Mouse (Mus musculus) heart, adult 8-10 months (tissue): ENCODE measurements at regions not wholly inside any gene's neighbourhood (a gene's known extent, or its start where the extent isn't known, plus 50 kb on each side); places are given as distances from the start of the nearest gene placed in this dataset.
A peak's percentile ranks its signal among the peaks of the same experiment; 100 is the strongest.
"Not testable (repeated sequence)": the region's sequence is repeated elsewhere in the genome, so short reads cannot be mapped to it uniquely, and the experiment has no call there.

ENCODE experiments used
- DNase-seq: peaks from one replicate; pipeline ENCODE4 v3.0.0; 2022; ENCODE audit warnings: low spot score

DNA sequence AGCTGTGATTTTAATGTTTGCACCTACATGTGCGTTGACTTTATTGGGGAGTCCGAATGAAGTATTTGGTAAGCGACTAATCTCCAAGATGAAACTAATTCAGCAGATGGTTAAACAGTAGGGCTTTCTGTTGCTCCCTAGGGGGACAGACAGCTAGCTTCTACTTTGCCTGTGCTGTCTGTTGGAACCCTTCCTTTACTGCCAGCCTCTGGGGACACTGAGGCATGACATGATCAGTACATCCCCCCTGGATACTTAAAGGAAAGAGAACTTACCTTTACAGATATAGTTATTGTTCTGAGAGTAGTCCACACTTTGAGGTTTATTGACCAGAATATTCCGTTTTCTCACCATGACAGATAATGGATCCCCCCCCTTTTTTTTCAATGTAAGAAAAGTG lies 289.8 kb upstream of the Ift57 start:
- no peak for DNase-seq

DNA sequence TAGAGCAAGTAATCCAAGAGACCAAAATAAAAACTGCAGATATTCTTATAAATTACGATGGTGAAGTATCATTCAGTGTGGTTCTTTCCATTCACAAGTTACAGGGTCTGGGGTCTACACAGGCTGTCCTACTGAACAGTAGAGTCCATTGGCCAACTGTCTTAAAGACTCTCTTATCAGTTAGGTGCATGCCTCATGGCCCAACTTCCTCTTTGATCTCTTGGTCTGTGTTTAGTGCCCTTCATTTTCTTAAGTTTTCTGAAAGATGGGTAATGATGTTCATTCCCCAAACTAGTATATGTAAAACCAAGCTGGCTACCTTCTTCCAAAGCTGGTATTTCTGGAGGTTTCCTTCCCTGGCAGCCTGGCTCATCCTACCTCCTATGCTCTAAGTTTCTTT lies 268.7 kb upstream of the Ift57 start:
- no peak for DNase-seq

DNA sequence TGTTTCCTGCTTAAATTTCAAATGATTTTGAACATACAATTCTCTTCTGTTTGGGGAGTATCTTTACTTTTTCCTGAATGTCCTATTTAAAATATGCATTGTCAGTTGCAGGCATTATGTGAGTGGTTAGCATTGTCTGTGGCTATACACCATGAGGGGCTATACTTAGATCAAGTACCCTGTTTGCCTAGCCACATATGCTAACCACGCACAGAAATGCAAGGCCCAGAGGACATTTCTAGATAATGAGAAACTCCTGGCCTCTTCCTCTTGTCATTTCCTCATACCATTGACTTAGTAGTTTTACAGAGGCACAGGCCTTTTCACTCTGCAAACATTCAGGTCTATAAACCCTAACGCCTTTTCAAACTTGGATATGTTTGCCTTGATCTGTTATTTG lies 267.1 kb upstream of the Ift57 start:
- no peak for DNase-seq

DNA sequence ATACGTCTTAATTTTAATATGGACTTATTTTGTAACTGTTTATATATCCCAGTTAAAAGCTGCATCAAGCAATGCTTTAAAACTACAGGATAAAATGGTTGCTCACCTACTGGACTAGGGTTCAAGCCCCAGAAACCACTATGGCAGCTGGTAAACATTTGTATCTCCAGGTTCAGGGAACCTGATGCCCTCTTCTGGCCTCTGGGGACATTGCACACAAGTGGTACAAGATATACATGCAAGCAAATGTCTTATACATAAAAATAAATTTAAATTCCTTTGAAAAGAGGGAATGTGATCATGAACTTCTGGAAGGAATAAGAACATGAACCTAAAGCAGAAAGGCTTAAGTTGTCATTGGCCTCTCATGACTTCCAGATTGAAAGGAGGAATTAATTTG lies 257.8 kb upstream of the Ift57 start:
- DNase-seq = no peak

DNA sequence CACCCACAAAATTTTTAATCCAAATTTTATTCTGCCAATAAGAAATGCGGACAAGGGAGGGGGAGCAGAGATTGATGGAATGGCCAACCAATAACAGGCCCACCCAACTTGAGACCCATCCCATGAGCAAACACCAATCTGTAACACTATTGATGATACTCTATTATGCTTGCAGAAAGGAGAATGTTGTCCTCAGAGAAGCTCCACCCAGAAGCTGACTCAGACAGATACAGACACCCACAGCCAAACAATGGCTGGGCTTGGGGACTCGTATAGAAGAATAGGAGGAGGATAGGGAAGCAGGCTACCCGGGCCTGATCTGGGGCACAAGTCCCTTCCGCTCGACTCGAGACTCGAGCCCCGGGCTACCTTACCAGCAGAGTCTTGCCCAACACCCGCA lies 251.7 kb upstream of the Ift57 start:
- DNase-seq = not testable (repeated sequence)

DNA sequence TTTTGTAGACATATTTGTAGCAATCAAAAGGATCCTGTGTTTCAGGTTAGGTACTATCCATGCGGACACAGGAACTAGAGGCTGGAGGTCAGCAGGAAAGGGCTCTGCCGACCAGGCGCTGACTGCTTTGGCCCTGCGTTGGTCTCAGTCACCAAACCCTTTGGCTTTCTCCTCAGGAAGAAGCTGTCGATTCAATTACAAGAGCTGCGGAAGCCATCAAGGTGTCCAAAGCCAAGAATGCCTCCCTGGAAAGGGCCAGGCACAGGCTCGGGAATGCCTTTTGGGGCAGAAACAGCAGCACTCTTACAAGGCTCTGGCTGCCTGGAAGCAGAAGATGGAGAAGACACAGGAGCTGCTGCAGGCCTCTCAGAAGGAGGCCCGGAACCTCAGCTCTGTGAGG lies 205.2 kb upstream of the Ift57 start:
- peak; percentile 16 for DNase-seq

DNA sequence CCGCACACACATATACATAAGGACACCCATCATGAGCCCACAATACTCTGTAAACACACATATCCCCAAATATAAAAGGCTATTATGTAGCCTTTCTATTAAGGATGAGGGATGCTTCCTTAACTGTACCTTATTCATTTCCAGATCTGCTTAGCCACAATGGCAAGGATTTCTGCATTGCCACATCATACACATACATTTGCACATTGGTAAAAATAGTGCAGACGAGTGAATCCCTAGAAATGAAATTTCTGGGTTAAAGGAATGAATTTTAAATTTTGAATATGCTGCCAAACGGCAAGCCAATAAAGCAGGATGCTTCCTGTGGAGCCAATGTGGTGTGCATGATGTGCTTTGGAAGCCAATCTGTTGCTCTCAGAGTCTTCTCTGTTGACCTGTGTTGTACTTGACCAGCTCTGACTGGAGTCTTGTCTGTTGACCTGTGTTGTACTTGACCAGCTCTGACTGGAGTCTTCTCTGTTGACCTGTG lies 201.5 kb upstream of the Ift57 start:
- DNase-seq = no peak

DNA sequence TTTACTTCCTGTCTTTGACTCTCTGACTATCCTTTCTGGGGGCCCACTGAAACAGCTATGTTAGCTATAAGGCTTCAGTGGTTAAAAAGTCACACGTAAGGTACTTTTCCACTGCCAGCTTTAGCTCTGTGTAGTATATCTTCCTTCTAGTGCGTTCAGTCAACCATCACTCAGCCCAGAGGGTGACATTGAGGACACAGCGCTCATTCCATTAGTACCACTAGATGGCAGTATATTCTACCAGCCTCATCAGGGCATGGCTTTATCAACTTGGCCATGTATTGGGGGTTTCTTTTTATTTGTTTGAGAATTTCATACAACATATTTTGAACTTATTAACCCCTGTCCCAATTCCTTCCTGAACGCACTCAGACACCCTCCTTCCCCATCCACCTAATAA lies 198.2 kb upstream of the Ift57 start:
- peak; percentile 47 for DNase-seq

DNA sequence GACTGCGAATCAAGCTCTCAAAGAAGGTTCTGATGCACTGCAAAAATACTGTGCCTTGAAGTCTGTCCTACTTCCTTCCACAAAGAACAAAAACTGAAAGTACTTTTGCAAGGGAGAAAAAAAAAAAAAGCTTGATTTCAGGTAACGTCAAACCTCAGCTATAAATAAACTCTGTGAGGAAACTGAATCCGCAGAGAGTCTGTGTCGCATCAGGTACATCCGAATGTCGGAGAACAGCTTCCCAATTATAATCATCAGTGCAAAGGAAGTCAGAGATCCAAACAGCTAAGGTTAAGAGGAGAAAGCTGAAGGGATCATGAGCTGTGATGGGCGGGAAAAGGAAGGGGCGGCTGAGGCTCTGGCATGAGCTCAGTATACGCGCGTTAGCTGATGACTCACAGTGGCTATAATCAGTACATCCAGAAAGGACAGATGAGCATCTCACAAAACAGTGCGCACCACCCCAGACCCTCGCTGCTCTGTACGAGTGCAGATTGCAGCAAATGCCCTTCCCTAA lies 195.1 kb upstream of the Ift57 start:
- DNase-seq = peak; percentile 21

DNA sequence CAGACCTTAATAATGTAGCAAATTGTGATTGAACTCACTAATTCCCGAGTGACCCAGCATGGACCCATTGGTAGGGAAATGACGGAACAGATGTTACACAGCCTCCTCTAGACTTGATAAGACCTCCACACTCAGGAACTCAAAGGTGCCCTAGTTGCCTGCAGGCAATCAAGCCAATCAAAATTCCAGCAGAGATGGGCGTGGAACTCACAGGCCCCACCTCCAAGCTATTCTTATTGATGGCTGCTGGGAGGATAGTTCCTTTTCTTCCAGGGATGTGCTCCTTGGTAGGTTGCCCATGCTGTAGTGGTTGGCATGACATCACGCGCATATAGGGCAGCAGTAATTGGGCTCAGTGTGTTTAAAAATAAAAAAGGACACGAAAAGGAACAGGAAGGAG lies 194.4 kb upstream of the Ift57 start:
- no peak for DNase-seq

DNA sequence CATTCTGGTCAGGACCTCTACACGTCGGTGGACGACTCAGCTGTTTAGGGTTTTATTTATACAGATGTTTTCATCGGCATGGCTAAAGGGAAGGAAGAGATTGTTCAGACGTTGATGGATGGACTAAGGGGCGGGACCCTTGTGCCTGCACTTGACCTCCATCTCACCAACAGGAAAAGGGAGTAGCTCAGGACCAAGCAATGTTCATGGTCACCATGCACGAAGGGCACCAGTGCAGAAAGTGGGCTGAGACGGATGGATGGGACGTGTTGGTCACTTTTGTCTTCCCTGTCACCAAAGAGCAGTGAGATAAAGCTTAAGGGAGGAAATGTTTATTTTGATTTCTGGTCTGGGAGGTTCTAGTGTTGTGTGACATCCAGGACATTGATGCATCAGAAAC lies 193.8 kb upstream of the Ift57 start:
- DNase-seq = no peak

DNA sequence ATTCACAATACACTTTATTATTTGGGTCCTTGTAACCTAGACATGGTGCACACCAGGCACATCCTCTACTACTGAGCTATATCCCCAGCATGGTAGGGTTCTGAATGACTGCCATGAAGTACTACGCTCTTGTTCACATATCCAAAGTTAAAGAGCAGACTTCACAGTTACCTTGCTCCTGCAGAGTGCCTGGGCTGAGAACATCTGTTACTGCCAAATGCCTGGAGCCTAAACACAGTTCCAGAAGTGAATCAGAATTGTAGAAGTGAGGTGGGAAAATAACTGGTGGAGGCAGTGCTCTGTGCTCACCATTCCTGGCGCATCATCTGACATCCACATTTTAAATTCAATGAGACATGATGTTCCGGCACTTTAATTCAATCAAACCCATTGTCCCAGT lies 180.2 kb upstream of the Ift57 start:
- no peak for DNase-seq

DNA sequence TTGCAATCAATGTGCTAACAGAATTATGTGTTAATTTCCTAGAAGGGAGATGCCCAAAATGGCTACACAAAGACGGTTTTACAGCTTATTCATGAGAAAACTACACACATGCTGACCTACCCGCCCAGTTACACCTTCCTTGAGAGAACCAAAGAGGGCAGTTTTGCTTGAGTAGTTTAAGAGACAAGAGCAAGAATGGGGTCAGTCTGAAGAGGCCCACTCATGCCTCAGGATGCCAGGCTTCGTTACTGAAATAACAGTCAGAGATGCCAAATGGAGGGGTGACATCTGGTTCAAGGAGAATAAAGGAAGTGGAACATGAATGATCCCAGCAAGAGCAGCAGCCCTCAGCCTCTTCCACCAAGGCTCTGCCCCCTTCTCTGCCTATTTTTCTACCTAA lies 178.6 kb upstream of the Ift57 start:
- no peak for DNase-seq

DNA sequence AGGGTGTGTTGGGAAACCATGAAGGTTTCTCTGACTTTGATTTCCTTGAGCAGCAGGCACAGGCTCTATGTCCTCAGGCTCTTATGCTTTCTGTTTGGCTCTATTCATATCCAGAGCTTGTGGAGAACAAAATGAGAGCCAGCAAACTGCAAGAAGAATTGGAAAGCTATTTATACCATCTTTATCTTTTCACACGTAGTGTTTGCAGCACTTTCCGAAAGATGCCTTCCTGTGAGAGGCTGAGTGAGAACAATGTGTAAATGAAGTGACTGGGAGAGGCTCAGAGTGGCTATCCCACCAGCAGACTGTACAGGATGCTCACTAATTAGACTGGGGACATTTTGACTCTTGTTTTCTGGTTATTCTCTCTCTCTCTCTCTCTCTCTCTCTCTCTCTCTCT lies 177.3 kb upstream of the Ift57 start:
- DNase-seq = no peak

DNA sequence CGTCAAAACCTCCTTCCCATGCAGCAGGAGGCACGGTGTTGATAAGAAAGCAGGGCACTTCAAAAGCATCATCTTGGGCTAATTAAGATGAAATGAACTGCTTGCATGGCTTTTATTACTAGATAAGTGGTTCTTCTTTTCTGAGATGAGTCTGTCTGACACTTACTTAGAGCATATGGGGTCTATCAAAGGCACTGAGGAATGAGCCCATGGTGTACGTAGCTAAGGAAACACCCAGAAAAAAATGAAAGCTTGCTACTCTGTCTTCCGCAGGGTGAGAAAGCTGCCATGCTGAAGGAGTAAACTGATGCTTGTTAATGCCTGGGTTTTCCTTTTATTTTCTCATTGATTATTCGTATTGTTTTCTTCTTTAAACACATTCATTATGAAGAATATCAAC lies 176.5 kb upstream of the Ift57 start:
- no peak for DNase-seq

DNA sequence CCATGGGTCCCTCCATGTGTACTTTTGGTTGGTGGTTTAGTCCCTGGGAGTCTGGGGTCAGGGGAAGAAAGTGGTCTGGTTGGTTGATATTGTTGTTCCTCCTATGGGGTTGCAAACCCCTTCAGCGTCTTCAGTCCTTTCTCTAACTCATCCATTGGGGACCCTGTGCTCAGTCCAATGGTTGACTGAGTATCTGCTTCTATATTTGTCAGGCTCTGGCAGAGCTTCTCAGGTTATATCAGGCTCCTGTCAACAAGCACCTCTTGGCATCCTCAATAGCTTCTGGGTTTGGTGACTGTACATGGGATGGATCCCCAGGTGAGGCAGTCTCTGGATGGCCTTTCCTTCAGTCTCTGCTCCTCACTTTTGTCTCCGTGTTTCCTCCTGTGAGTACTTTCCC lies 170.4 kb upstream of the Ift57 start:
- not testable (repeated sequence) for DNase-seq

DNA sequence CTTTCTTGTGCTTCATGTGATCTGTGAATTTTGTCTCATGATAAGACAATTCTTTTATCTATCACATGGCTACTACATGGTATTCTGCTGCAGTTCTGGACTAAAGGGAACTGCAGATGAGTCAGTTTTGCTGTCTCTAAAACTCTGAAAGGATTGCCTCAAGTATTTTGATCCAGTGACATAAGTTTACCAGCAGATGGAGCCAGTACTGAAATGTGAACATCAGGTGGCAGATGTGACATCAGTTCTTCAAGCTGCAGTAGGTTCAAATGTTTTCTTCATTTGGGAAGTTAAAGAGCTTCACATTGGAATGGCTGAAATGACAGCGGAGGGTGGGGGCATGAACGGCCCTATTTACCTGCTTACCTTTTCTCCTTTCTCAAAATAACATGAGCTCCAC lies 170.0 kb upstream of the Ift57 start:
- DNase-seq = no peak

DNA sequence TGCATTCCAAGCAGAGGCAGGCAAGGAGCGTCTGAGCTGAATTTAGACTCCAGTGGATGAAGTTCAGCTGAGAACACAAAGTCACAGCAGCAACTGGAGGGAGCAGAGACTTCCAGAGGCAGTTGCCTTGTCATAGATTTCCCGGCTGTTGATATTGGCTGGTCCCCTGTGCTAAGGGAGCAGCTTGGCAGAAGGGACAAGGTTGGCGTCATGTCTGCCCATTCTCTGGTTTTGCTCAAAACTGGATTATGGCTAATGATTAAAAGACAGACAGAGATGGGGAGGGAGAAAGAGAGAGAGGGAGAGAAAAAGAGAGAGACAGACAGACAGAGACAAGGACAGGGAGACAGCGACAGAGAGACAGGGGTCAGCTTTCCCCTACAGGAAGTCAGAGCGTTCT lies 169.0 kb upstream of the Ift57 start:
- no peak for DNase-seq

DNA sequence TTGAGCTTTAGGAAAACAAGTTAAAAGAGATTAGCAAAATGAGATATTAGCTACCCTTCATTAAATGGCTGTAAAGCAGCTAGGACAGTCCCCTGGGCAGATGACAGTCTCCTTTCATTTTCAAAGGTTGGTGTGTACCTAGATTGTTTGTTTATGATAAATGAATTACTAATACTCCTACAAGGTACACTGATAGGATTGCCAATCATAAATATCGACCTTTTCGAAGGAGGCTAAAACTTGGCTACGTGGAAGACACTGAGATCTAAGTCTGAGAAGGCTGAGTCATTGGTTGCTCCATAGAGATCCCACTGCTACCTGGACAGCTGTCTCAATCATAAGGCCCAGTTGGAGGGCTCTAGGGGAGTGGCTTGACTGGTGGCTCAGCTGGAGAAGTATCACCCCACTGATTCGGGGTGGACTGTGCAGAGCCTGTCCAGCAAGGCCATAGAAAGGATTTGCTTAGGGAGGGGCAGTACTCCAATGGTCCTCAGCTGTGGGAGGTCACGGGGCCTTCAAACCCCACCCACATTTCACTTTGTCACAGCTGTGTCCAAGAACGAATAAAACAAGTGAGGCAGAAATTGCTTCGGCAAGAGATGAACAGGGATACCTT lies 166.9 kb upstream of the Ift57 start:
- no peak for DNase-seq

DNA sequence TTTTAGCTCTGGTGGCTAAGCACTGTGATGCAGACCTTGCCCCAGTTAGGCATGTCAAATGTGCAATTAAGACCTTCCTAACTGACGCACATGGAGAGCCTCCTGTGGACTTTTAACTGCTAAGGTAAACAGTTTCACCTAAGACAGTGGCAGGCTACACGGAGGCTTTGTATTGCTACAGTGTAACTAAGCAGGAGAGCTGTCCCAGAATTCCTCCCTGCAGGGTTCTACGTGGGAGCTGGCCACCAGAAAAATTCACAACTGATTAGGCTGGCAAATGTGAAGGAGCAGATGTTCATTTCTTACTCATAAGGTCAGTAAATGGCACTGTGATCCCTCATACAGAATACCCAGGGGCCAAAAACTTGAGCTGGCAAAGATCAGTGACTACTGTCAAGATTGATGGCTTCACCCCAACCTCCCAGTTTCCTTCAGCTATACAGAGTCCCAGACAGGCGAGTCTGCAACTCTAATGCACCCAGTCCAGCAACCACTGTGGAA lies 165.5 kb upstream of the Ift57 start:
- no peak for DNase-seq

DNA sequence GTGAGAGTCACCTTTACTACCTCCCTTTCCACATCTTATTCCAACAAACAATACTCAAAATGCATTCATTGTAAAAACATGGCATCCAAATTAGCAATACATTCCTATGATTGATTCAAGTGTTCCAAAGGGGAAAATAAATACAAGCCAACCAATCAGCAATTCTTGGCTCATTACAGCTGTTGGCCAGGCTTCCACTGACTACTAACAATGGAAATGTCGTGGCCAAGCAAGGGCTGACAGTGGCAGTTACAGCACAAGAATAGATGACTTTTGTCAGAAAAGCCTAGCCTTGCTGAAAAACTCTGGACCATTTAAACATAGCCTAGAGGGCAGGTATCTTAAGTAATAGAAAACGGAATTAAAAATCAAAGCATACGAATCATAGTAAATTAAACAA lies 148.8 kb upstream of the Ift57 start:
- no peak for DNase-seq

DNA sequence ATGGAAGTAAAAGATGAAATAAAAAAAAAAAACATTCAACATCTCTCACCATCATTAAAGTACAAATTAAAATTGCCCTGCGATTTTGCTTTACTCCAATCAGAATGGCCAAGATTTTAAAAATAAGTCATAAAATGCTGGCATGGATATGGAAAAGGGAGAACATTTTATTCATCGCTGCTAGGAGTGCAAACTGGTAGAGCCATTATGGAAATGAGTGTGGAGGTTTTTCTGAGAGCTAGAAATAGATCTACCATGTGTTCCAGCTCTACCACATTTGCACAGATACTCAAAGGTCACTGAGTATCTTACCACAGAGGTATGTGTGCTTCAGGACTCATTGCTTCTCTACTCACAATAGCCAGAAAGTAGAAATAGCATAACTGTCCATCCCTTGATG lies 129.0 kb upstream of the Ift57 start:
- no peak for DNase-seq

DNA sequence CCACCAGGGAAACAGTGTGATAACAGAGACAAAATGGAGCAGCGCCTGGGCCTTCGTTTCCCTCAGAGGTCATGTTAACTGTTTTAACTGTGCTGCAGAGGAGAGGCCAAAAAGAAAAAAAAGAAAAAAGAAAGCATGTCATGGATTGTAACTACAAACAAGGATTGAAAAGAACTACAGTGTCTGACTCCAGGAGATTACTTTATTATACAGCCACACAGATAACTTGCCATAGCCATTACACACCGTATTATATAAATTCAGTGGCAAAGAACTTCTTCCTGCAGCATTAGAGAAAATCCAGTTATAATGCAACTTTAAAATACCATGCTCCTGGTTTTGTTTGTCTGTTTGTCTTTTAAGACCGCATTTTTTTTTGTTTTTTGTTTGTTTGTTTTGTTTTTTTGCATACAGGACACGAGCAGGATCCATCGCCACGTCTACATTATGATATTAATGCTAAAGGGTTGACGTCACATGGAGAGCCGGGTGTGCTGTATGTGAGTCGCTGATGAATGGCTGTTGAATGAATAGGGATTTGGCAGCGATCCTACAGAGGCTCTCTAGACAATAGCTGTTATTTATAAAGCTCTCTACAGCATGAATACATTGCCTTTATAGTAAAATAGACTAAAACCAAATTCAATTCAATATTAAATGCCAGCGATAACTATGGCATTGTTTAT lies 126.4 kb upstream of the Ift57 start:
- DNase-seq = no peak

DNA sequence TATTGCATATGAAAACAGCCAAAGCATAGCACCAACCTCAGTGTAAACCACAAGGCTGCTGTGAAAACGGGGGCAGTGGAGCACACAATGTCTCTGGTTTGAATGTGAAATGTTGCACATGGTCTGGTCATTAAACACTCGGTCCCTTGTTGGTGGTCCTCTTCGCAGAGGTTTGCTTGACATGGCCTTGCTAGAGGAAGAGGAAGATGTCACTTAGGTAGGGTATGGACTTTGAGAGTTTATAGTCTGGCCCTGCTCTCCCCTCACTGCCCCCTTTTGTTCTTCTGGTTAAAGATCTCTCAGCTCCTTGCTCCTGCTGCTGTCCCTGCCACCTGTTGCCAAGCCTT lies 125.9 kb upstream of the Ift57 start:
- DNase-seq = no peak
